Mouse (Mus musculus): ENCODE results near the gene Kazn.

Kazn gene

DNA sequence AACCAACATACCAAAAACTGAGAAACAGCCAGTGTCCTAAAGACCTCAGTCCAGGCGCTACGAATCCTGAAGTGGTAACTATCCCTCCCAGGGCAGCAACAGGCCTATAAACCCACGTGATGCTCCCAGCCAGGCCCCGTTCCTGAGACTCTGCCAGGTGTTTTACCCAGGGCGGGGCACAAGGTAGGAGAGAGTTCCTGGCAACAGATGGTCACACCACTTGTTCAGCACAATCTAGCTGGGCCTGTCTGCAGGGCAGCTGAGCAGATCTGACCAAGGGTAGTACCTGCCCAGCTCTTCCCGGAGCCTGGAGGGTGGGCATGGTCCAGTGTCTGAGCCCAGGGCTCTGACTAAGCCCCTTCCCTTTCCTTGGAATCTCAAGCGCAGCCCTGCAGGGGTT is 45.4 kb downstream of the Kazn start:
- DNase-seq (ENCODE audit: low read depth, low spot score), result no peak

DNA sequence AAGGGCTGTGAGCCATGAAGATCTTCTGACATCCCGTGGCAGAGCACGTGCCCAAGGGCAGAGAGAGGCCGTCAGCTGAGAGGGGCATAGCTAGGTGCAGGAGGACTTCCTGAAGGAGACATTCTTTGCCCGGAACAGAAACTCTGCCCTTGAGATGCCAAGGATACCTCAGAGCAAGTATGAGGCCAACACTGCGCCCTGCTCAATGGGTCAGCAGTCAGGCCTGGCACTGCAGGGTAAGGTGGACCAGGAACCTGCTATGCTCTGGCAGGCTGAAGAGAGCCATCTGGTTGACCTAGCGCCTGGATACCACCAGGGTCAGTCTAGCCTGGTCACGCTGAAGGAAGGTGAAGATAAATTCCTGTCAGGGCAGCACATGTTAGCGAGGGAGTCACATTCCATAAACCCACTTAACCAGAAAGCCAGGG is 46.0 kb downstream of the Kazn start:
- no peak for DNase-seq (ENCODE audit: low read depth, low spot score)

DNA sequence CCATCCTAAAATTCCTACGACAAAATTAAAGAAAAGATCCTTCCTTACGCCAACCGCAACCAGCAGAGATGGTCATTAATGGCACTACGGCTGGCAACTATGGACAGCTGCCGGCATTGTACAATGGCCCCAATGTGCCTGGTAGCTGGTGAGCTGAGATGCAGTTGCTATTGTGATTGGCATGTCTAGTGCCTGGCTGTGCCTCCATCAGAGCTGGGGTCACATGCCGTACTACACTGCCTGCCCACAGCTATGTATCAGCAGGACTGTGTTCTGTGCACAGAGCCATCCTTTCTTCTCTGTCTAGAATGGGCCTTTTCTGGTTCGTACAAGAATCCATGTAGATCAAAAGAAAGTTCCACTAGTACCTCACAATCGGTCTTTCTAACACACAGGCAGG is 49.2 kb downstream of the Kazn start:
- DNase-seq (ENCODE audit: low read depth, low spot score), result no peak

DNA sequence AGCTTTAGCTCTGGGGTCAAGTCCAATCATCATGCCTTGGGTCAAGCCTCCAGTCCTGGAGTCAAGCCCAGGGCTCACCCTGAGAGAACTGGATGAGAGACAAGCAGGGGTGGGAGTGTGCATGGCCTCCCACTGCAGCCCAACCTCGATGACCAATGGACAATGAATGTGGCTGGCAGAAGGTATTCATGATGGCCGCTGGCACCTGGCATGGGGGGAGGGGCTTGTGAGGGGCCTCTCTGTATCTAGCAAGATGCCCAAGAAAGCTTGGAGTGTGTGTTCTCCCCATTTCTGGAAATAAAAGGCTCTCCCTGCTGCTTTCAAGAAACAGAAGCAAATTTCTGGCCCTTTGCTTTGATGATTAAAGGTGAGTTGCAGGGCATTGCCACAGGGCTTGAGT is 50.7 kb downstream of the Kazn start:
- no peak for DNase-seq (ENCODE audit: low read depth, low spot score)

DNA sequence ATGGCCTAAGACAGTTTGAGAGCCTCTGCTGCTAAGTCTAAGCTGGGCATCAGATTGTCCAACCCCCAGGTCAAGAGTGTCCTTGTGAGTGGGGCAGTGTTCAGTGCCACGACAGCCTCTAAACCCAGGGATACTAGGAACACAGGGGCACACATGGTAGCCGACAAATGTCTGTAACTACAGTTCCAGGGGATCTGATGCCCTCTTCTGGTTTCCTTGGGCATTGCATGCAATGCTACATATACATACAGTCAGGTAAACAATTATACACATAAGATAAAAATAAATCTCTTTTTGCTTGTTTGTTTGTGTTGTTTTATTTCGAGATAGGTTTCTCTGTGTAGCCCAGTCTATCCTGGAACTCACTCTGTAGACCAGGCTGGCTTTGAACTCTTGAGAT is 53.0 kb downstream of the Kazn start:
- DNase-seq (ENCODE audit: low read depth, low spot score), result no peak

DNA sequence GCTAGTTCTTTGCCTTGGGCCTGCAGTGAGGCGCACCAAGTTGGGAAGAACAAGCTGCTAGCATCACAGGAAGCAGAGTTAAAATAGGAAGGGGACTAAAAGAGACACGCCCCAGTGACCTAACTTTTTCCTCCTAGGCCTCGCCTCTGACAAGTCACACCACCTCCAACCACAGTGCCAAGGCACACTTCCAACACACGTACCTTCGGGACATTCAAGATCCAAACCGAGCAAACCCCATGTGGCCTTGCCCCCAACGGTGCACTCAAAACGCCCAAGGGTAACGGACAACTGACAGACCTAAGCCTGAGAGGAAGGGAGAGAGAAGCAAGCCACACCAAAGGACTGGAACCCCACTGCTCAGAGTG is 53.7 kb downstream of the Kazn start:
- DNase-seq (ENCODE audit: low read depth, low spot score), result no peak

DNA sequence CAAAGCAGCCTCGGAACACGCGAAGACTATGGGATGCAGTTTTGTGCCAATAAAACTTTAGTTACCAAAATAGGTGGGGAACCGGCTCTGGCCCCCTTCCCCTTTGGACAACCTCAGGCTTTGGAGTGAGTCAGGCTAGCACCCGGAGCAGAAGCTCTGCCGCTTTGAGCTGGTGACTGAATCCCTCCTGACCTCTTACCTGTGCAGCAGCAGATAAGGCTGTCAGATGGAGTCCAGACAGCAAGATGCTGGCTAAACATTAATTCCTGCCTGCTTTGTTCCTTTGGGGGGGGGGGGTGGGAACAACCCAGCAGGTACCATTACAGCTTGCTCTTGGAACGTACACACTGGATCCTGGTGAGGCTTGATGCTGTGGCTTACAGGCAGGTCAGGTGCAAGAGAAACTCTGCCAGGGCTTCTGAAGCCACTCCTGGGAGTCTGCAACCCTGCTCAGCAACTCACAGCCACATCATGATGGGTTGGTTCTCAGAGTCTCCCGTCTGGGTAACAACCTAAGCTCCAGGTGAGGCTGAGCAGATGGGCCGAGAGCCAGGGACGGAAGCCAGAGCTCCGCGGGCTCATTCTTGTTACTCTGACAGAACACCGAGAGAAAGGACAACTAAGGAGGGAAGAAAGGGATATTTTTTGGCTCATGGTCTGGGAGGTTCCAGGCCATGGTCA is 54.2 kb downstream of the Kazn start:
- DNase-seq (ENCODE audit: low read depth, low spot score), result no peak

DNA sequence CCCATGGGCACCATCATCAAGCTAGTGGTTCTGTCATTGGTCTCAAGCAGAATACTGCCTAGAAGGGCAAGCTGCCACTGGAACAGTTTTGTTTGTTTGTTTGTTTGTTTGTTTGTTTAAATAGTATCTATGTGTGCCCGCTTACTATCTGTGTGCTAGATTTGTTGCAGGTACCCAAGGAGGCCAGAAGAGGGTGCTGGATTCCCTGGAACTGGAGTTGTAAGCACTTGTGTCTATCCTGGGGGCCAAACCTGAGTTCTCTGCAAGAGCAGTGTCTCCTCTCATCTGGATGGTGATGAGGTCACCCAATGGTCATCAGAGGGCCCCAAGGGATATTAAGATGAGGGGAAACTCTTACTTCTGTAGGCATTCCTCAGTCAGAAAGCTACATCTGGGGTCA is 55.6 kb downstream of the Kazn start:
- no peak for DNase-seq (ENCODE audit: low read depth, low spot score)

DNA sequence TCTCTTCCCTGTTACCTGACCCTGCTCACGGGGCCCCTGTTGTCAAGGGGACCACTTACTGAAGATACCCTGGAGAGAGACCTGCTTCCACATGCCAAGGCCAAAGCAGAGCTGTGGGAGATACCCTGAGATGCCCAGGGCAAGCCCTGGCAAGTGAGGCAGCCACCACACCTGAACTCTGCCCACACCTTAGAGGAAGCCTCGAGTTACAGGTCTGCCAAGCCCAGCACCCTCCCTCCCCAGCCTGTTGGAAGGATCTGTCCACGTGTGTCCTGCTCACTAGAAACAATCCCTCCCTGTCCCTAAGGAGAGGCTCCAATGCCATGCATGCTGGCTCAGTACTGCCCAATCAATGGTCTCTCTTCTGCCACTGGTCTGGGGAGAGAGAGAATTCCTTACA is 56.2 kb downstream of the Kazn start:
- DNase-seq (ENCODE audit: low read depth, low spot score), result no peak

DNA sequence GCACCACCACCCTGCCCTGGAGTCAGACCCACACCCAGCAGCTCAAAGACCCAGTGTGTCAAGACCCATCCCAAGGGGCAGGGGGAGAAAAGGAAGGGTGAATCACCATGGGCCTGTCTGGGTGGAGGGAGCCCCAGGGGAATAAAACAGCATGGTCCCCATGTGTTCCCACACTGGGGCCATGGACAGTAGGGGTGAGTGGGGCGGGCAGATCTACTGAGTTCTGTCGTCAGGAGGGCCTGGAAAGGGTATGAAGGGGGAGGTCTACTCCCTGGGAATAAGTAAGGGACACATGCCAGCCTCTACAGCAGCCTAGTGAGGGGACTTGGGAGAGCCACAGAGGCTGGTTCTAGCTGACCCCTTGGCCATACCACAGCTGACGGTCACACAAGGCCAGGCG is 57.6 kb downstream of the Kazn start:
- no peak for DNase-seq (ENCODE audit: low read depth, low spot score)

DNA sequence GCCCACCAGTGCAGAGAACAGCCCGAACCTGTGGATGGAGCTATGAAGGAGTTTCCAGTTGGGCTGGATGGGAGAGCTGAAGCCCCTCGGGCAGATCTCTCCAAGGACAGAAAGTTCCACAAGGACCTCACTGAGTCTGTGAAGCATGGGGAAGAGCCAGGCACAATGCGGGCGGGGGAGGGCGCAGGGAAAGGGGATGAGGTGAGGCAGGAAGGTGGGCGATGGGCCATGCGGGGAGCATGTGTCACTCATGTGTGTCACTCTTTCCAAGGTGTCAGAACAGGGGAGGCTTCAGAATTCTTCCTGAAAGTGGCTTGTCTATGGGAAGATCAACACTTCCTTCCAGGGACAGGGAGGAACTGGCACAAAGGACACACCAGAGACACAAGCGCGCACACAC is 58.3 kb downstream of the Kazn start:
- DNase-seq (ENCODE audit: low read depth, low spot score), result no peak

DNA sequence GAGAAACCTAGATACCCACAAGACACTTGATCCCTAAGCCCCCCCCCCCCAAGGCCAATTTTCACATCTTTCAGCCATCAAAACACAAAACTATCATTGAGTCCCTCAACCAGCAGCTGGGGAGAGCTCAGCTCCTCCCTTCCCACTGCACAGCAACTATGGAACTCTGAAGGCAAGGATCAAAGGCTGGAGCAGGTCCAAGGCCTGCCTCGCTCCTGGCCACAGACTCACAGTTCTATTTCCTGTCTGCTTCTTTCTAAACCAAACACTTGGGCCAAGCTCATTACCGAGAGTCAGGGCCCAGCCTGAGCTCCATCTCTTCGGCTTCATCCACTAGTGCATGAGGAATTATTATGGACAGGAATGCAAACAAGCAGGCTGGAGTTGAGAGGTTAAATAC is 58.9 kb downstream of the Kazn start:
- DNase-seq (ENCODE audit: low read depth, low spot score), result no peak

DNA sequence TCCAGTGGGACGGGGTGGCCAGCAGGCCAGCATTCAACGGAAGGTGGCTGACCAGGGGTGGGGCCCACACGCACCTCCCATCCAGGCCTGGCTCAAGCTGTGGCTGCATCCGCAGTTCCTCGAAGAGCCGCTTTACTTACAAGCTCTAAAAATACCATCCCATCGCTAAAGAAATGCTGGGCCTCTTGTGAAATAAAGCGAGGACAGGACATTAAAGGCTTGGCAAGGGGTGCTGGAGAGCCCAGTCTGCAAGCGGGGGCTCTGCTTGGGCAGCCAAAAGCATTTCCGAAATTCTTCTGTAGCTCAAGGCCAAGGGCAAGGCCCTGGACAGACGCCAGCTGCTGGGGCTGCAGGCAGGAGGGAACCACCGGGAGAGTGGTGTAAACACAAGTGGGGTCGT is 59.7 kb downstream of the Kazn start:
- no peak for DNase-seq (ENCODE audit: low read depth, low spot score)

DNA sequence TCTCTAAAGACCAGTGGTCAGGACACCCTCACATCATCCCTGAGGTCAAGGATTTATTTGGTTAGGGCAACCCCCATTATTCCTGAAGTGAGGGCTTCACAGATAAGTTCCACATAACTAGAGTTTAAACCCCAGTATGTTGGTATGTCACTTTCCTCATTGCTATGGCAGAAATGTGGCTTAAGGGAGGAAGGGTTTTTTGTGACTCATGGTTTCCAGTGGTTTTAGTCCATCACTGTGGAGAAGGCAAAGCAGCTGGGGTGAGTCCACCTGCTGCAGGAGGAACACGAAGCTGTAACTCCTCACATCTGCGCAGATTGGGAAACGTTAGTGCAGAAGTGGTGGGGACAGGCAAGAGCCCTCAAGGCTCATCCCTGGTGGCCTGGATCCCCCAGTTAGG is 62.5 kb downstream of the Kazn start:
- DNase-seq (ENCODE audit: low read depth, low spot score), result no peak

DNA sequence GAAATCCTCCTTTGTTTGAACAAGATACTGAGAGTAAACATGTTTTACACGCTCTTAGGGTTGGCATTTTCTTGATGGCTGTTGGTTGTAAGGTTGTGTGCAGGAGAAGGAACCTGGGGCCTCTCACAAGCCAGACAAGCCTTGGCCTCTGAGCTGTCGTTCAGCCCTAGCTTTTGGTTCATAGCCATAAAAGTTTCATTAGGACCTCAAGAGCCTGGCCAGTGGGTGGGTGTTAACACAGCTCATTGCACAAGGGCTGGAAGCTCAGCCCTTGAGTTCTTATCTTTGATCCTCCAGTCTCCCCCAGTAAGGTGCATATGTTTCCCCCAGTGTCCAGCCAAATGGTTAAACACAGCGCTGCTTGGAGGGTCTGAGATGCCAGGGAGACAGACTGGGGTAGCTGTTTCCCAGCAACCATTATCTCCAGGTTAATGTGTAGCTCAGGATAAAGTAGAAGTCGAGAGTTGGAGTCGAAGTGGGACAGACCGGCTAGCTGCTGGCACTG is 65.2 kb downstream of the Kazn start:
- DNase-seq (ENCODE audit: low read depth, low spot score), result no peak

DNA sequence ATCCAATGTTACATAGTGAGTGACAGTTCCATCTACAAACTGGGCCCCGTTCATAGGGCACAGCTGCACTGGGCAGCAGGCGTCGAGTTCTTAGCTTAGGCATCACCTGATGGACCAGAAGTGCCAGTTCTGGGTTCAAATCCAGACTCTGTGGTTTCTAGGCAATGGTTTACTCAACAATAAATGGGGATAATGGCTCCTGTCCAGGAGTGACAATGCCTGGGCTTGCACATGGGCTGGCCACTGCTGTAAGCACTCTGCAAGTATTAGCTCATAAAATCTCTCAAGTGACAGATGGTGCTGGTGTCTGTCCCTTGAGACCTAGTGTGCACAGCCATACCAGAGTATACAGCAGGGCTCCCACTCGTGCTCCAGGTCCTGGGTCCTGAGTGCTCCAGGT is 66.3 kb downstream of the Kazn start:
- DNase-seq (ENCODE audit: low read depth, low spot score), result no peak

DNA sequence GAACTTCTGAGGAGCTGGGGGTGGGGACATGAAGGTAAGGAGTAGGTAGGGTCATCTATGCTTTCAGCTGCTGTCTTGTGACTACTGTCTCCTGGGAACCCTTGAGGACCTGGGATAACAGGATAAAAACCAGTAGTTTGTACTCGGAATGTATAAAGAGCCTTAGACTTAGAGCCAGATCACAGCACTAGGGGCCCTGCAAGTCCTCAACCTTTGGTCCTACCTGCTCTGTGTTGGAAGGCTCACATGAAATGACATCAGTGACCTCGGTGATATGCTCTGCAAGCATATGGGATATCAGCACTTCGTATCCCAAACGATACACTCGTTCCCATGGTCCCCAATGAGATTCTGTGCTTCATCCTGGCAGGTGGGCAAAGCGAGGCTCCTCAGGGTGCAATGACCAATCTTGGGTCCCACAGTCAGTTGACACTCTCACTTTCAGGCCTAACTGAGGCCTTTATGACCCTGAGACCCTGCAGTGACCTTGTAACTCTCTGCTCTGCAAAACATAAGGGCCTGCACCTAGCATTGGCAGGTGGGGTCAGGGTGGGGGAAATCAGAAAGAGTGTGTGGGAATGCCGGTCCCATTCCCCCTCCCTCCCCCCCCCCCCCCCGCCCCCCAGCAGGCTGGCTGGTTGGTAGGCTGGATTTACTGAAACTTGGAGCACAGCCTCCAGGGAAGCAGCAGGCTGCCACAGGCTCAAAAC is 67.3 kb downstream of the Kazn start:
- DNase-seq (ENCODE audit: low read depth, low spot score), result no peak

DNA sequence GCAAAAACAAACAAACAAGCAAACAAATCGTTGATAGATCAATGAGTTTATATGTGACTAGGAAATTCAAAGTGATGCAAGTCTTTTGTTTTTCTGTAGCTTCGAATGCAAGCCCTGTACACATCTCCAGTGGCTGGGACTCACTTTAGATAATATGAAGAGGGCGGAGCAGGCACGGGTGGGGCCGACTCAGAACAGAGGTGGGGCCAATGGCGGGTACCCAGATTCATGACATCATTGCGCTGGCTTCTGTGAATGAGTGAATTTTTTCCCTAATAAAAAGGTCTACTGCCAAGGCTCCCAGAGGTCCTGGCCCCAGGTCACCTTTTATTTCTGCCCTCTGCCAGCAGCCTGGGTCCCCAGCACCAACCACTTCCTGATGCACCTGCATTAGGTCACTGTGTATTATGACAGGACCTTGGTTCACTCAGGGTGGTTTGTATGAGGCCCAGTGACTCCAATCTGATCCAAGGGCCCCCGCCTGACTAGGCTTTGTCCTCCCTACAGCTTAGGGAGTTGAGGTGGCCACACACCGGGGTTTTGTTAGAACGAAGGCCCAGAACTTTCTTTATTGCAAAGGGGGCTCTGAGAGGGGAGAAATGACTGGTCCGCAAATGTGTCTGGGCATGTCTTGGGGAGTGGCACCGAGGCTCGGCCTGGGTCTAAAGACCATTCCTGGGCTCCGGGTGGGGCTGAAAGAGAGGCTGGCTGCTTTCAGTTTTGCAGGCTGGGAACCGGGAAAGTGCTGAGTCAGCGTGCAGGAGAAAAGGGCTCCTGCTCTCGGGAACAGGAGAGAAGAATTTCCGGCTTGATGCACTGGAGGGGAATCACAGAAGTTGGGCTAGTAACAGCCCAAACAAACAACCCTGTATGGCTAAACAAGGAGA is 68.1 kb downstream of the Kazn start:
- no peak for DNase-seq (ENCODE audit: low read depth, low spot score)

DNA sequence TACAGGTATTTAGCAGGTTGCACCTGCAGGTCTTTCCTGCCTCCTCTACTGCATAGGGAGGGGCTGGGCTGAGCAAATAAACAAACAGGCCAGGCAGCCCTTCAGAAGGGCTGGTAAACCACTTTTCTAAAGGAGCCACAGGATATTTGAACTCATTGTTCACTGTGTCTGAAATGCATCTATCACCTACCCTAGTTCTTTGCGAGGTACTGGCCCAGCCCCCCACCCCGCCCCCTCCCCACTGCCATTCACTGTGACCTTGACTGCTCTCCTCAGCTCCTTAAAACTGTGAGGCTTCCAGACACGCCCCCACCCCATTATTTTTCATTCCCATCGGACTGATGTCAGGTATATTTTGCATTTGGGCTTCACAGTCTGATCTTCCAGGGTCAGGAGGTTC is 69.6 kb downstream of the Kazn start:
- no peak for DNase-seq (ENCODE audit: low read depth, low spot score)

DNA sequence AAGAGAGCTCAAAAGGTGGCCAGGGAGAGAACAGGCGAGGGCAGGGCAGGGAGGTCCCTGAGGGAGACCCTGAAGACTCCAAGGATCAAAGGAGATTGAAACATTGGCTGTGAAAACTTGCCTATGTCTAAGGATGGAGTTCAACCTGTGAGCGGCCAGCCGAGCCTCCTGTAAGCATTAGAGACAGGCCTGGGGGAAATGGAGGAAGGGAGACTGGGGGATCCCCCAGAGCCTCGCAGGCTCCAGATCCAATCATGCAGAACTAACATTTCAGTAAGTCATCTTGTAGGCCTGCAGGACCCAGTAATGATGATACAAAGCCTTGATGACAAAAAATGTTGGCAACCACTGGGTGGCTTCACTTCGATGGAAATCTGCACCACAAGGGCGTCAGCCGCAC is 70.8 kb downstream of the Kazn start:
- no peak for DNase-seq (ENCODE audit: low read depth, low spot score)

DNA sequence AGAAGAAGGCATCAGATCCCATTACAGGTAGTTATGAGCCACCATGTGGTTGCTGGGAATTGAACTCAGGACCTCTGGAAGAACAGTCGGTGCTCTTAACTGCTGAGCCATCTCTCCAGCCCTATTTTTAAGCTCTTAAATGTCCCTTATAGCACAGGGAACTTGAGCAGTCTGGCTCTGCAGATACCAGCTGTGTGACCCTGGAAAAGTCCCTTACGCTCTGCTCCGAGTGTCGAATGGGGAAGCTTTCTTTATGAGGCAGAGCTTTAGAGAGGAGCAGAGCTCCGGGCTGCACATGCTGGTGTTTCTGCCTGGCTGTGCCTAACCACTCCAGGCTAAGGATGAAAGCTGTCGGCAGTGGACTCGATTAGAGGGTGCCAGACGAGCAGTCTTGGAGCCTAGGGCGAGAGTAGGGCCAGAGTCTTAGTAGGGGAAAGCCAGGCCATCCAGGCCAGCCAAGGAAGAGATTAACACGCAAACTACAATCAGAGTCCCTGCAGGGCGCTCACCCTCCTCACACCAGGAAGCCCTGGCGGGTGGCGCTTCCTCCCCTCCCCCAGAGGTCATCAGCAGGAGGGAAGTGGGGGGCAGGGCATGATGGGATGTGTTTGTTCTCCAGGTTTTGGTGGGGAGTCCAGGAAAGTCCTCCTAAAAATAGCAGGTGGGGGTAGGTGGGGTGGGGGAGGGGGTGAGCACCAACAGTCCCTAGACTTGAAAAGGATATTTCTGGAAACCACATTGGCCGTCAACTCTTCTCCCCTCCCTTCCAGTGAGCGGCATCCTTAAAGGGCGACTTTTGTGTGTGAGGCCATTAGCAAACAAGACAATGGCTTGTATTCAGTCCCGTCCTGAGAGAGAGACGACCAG is 73.1 kb downstream of the Kazn start:
- no peak for DNase-seq (ENCODE audit: low read depth, low spot score)

DNA sequence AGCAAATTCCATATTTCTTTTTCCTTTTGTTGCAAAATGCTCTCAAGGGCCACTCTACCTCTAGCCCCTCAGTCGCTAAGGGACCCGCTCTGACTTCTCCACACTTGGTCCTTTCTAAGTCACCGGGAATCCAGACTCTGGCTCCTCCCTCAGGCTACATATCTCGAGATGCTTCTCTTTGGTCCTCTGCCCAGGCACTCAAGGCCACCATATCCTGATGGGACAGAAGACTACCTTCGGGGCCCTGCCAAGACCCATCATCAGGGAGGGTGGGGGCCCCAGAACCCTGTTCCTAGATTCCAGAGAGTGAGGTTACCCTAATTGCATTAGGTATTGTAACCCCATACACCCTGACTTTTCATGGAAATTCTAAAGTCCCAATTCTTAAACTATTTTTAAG is 73.8 kb downstream of the Kazn start:
- DNase-seq (ENCODE audit: low read depth, low spot score), result no peak
